18 mouse cellular contexts compared by ENCODE assay signal in genomic region chr11:91097552-91097951, GRCm38 (mm10).
DNase-seq lines count a peak whose midpoint lies in the region; ATAC-seq and TF ChIP-seq lines count a peak whose summit lies in the region.
"Had no signal": no experiment of that assay in that cellular context is flagged by ENCODE, and none has a peak within 500 bp of the region (broad histone marks: within the 10 kb centered on the region; RNA-seq: fewer than 3 reads in every experiment).

No protein-coding gene starts in this region.

- no peaks in the 10 kb centered on the region for H3K9me3 ChIP-seq in hindbrain, embryonic 14.5 days (ENCODE audit: control insufficient read depth, low read length)
- H3K9me3 ChIP-seq in hindbrain, embryonic 13.5 days = no peaks in the 10 kb centered on the region
- no peaks in the 10 kb centered on the region for H3K9me3 ChIP-seq in lung, embryonic 14.5 days (ENCODE audit: low read depth, low read length)
- no peaks in the 10 kb centered on the region for H3K9me3 ChIP-seq in liver, postnatal 0 days (ENCODE audit: low read length)
- H3K9me3 ChIP-seq: heart, embryonic 12.5 days; limb, embryonic 13.5 days; liver, embryonic 13.5 days had no signal

- no peak for TF ChIP-seq POLR2A in brain, embryonic 14.5 days (IDR thresholded peaks at IDR 0.05; ENCODE audit: borderline replicate concordance, extremely low read depth, insufficient read depth, insufficient read length, poor library complexity, severe bottlenecking)

- no peaks in the 10 kb centered on the region for H3K36me3 ChIP-seq in hindbrain, embryonic 14.5 days (replicated peaks; ENCODE audit: control insufficient read depth, insufficient read depth)
- H3K36me3 ChIP-seq in hindbrain, embryonic 13.5 days = no peaks in the 10 kb centered on the region
- H3K36me3 ChIP-seq in lung, embryonic 14.5 days (ENCODE audit: insufficient read depth) = no peaks in the 10 kb centered on the region
- H3K36me3 ChIP-seq in liver, postnatal 0 days (replicated peaks; ENCODE audit: insufficient read depth, low read length) = no peaks in the 10 kb centered on the region
- H3K36me3 ChIP-seq: heart, embryonic 12.5 days; limb, embryonic 13.5 days; liver, embryonic 13.5 days had no signal

- no peak overlapping the region for H3K9ac ChIP-seq in hindbrain, embryonic 14.5 days
- no peak overlapping the region for H3K9ac ChIP-seq in hindbrain, embryonic 13.5 days
- H3K9ac ChIP-seq in lung, embryonic 14.5 days = no peak overlapping the region
- H3K9ac ChIP-seq in liver, postnatal 0 days (replicated peaks) = no peak overlapping the region
- H3K9ac ChIP-seq: heart, embryonic 12.5 days; limb, embryonic 13.5 days; liver, embryonic 13.5 days had no signal

- no peaks in the 10 kb centered on the region for H3K27me3 ChIP-seq in hindbrain, embryonic 14.5 days (ENCODE audit: control insufficient read depth, insufficient read depth, low read length)
- no peaks in the 10 kb centered on the region for H3K27me3 ChIP-seq in hindbrain, embryonic 13.5 days
- H3K27me3 ChIP-seq in lung, embryonic 14.5 days (ENCODE audit: insufficient read depth, low read length) = no peaks in the 10 kb centered on the region
- no peaks in the 10 kb centered on the region for H3K27me3 ChIP-seq in liver, postnatal 0 days (ENCODE audit: insufficient read depth, low read length)
- H3K27me3 ChIP-seq: heart, embryonic 12.5 days; limb, embryonic 13.5 days; liver, embryonic 13.5 days had no signal

- no peak for ATAC-seq in hindbrain, embryonic 14.5 days (ENCODE audit: low FRiP score)
- no peak for ATAC-seq in hindbrain, embryonic 13.5 days (ENCODE audit: low FRiP score)
- no peak for ATAC-seq in lung, embryonic 14.5 days (ENCODE audit: insufficient read depth)
- no peak for ATAC-seq in liver, postnatal 0 days
- ATAC-seq: hindbrain, embryonic 16.5 days; midbrain, embryonic 16.5 days had no signal

- DNase-seq in hindbrain, embryonic 14.5 days (ENCODE audit: low spot score) = peak; percentile 40
- DNase-seq in lung, embryonic 14.5 days = peak; percentile 36
- no peak for DNase-seq in lung, postnatal 36 days
- peak; percentile 58 for DNase-seq in brain, embryonic 14.5 days (ENCODE audit: low read depth)
- DNase-seq in retina, postnatal 7 days (ENCODE audit: low read depth, low spot score) = peak; percentile 8
- DNase-seq in liver, postnatal 0 days = no peak
- DNase-seq: adrenal gland, postnatal 25 days; cerebellum, adult 18-20 months; cerebellum, postnatal 25 days; kidney, adult 8-10 months; liver, embryonic 13.5 days; lung, postnatal 10 days; thymus, postnatal 25 days had no signal

- H3K4me1 ChIP-seq in hindbrain, embryonic 14.5 days (replicated peaks; ENCODE audit: control insufficient read depth, insufficient read depth, low read length) = no peaks in the 10 kb centered on the region
- H3K4me1 ChIP-seq in hindbrain, embryonic 13.5 days (replicated peaks) = peaks cover 5% of the 10 kb centered on the region; the same call in 1 of the 2 replicates
- no peaks in the 10 kb centered on the region for H3K4me1 ChIP-seq in lung, embryonic 14.5 days (ENCODE audit: insufficient read depth)
- no peaks in the 10 kb centered on the region for H3K4me1 ChIP-seq in liver, postnatal 0 days (ENCODE audit: insufficient read depth)
- H3K4me1 ChIP-seq: heart, embryonic 12.5 days; liver, embryonic 13.5 days had no signal

- TF ChIP-seq EP300 in liver, postnatal 0 days (IDR thresholded peaks at IDR 0.05; ENCODE audit: low read depth) = no peak

- TF ChIP-seq CTCF in lung, embryonic 14.5 days (IDR thresholded peaks at IDR 0.05; ENCODE audit: low read depth) = peak; percentile 26; the same call in 1 of the 2 replicates
- no peak for TF ChIP-seq CTCF in brain, embryonic 14.5 days (IDR thresholded peaks at IDR 0.05; ENCODE audit: borderline replicate concordance, extremely low read depth, insufficient read depth, insufficient read length)
- no peak for TF ChIP-seq CTCF in liver, postnatal 0 days (IDR thresholded peaks at IDR 0.05; ENCODE audit: low read depth)

- no peak overlapping the region for H3K27ac ChIP-seq in hindbrain, embryonic 14.5 days
- no peak overlapping the region for H3K27ac ChIP-seq in hindbrain, embryonic 13.5 days
- no peak overlapping the region for H3K27ac ChIP-seq in lung, embryonic 14.5 days (ENCODE audit: low read depth)
- H3K27ac ChIP-seq in liver, postnatal 0 days (ENCODE audit: low read depth) = no peak overlapping the region
- H3K27ac ChIP-seq: limb, embryonic 13.5 days; liver, embryonic 13.5 days had no signal

- 65% methylated on average over 3 of the region's 3 CpGs for WGBS in hindbrain, embryonic 14.5 days
- 75% methylated on average over 3 of the region's 3 CpGs for WGBS in hindbrain, embryonic 13.5 days
- 65% methylated on average over 3 of the region's 3 CpGs for WGBS in lung, embryonic 14.5 days
- WGBS in liver, postnatal 0 days (ENCODE audit: insufficient replicate concordance) = 65% methylated on average over 3 of the region's 3 CpGs

- no peak overlapping the region for H3K4me2 ChIP-seq in hindbrain, embryonic 14.5 days (replicated peaks)
- H3K4me2 ChIP-seq in hindbrain, embryonic 13.5 days = no peak overlapping the region
- no peak overlapping the region for H3K4me2 ChIP-seq in lung, embryonic 14.5 days
- no peak overlapping the region for H3K4me2 ChIP-seq in liver, postnatal 0 days (ENCODE audit: low read depth, low read length)
- H3K4me2 ChIP-seq: heart, embryonic 12.5 days; limb, embryonic 13.5 days; liver, embryonic 13.5 days had no signal

- H3K4me3 ChIP-seq in hindbrain, embryonic 14.5 days (replicated peaks; ENCODE audit: low read length) = no peak overlapping the region
- no peak overlapping the region for H3K4me3 ChIP-seq in hindbrain, embryonic 13.5 days
- H3K4me3 ChIP-seq in lung, embryonic 14.5 days (ENCODE audit: low read depth, low read length) = no peak overlapping the region
- H3K4me3 ChIP-seq in liver, postnatal 0 days (ENCODE audit: low read depth, low read length) = no peak overlapping the region
- H3K4me3 ChIP-seq: heart, embryonic 12.5 days; limb, embryonic 13.5 days; liver, embryonic 13.5 days had no signal

Comparison
In these comparisons a context has a peak if more than half of its experiments do, and no peak if none do; other contexts are left out.
1. DNase-seq: peak in hindbrain, embryonic 14.5 days (single experiment), lung, embryonic 14.5 days (single experiment), brain, embryonic 14.5 days (single experiment) and retina, postnatal 7 days (single experiment); none in lung, postnatal 36 days (single experiment) and liver, postnatal 0 days (single experiment).